Mouse (Mus musculus) spleen, postnatal 10 days (tissue): Measurements from ENCODE around the gene Ccdc121.
"Not testable (repeated sequence)": the region's sequence is repeated elsewhere in the genome, so short reads cannot be mapped to it uniquely, and the experiment has no call there.

Experiments
- DNase-seq, 2 experiments: peaks; one replicate each; pipeline ENCODE4 v3.0.0; 2021 to 2022; ENCODE audit warnings: low spot score in 2 of 2

The Ccdc121 gene

DNA sequence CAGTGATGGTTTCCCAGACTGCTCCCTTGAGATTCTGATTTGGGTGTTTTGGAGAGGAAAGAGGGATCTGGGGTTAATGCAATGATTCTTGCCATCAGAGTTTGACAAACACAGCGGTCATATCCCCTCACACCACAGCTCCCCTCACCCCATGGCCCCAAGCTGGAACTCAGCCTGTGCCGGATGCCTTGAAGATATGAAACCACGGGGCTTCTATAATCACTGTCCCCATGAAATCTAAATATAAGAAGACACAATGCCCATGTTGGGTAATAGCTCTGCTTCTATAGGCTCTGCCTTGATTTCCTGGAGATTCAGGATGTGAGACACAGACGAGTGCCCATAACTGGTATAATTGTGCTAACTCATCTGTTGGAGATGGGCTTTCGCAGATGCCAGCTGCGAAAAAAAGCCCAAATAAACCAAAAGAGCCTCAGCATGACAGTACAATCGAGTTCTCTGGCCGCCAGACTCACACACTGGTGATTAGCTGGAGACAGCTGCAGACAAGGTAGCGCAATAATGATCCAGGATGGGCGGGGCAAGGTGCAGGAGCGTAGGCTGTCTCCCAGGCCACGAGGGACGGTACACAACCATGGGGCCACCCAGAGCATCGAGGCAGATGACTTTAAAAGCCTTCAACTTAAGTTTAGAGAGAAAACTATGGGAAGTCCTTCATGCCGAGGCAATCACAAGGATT lies 1.3 kb upstream of the Ccdc121 start:
- DNase-seq, result no peak

DNA sequence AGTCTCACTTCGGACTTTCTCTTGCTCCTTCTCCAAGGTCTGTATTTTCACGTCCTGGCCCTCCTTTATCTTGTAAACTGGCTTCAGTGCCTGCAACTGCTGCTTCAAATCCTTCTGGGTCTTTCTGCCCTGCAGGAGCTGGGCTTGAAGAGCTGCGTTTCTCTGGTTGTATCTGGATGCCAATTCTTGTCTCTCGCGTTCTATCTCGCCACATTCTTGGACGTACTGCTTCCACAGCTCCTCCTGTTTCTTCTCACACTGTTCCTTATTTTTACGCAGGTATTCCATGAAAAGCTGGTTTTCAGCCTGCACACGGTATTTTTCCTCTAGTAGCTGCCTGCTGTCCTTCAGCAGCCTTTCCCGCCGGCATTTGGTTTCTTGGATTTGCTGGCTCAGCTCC lies 396 bp downstream of the Ccdc121 start:
- DNase-seq, result not testable (repeated sequence)

DNA sequence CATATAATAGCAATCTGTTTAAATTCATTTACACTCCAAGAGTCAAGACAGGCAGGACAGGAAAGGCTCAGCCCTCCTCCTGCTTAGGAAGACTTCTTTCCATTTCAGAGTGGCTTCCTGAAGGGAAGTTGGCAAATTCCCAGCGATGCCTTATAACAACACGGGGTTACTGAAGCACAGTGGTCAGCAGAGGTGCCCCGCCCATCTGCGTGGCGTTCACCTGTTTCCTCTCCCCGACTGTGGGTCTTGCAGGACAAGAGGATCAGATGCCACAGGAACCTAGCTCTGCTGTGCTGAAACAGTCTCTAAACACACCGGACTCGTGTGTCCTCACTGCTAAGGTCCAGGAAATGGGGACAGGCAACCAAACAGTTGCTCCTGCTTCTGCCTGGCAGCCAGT lies 5.9 kb downstream of the Ccdc121 start:
- no peak for DNase-seq

DNA sequence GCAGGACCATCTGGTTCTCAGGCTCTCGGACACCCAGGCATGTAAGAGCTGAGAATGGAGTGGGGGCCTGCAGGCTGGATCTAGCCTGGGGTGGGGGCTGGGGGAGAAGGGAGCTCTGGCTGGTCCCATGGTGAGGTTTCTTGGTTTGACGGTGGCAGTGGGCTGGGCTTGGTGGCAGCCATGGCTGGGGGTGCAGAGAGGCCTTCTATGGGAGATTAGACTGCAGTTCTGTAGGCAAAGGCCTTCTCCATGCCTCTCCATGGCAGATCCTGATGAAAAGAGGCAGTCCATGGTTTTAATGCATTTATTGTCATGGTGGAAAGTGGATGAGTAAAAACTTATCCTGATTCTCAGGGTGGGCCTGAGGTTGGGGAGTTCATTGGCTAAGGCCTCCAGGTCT lies 7.8 kb downstream of the Ccdc121 start:
- no peak for DNase-seq

DNA sequence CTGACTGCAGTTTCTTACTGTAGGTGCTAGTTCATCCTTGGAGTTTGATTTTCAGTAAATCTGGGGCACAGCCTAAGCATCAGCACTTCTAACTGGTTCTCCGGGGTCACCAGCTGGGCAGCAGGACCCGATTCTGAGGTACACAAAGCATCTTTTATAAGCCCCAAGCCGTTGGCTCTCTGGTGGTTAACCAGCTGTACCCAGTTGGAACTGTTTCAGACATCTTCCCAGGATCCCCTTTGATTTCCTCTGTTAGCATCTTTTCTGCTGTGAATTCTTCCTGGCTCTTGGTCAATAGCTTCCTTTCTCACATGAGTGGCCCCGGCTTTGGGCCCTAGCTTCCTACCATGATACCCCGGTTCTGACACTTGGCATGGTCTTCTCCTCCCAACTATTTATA lies 26.6 kb downstream of the Ccdc121 start:
- DNase-seq, result no peak

DNA sequence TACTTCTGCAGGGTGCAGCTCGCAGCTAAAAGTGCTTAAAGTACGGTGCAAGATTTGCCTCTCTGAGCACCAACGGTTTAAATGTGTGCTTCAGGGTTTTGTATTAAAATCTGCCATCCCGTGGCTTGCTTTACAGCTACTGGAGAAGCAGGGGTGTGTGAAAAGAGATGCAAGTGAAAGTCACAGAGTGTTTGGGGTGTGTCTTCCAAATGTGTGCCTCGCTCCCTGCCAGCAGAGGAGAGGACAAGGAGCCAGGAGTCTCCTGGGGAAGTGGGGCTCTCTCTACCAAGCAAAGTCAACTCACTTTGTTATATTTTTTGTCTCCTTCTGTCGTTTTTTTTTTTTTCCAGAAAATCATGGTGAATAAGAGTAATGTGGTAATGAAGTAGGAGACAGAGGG lies 34.7 kb downstream of the Ccdc121 start:
- DNase-seq, result no peak

DNA sequence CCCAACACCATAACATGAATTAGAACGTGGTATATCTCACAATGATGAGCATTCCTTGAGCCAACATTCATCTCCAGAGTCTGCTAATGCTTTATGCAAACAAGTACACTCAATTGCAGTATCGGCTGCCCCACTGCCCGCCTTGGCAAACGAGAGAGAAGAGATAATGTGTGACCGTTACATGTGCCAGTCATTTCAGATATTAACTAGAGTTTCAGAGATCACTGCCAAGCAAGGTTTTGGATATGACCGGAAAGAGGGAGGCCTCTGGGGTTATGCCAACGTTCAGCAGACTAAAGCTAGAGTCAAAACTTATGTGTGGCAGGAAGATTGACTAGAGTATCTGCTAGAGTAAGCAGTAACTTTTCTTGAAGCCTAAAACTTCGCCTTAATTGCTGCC lies 35.1 kb downstream of the Ccdc121 start:
- no peak for DNase-seq

DNA sequence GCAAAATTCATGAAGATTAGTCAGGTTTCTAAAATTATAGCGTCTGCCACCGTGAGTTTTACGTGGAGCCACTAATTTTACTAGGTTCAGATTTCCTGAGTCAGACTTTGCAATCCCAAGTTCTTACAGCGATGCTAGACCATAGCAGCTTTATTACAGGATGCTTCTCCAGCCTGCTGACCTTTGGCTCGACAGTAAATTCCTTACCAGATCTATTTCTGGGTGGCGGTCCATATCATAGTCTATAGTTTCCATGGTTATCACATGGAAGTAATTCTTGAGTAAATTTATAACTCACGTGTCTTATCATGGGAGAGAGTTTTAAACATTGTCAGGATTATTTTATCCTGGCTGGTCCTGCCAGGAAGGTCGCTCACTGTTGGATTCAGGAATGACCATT lies 41.8 kb downstream of the Ccdc121 start:
- DNase-seq, result no peak

DNA sequence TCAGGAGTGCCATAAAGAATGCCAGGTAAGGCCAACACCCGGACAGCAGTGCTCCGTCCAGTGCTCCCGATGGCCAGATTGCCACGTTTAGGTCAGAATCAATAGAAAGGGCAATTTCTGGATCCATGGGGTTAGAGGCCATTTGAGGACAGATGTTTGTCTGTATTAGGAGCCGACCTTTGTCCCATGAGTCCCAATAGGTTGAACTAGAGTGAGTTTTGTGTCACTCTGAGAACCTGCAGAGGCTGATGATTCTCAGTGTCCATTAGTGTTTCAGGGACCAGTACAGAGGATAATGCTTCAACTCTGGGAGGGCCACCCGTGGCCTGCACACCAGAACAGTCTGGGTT lies 44.0 kb downstream of the Ccdc121 start:
- no peak for DNase-seq

DNA sequence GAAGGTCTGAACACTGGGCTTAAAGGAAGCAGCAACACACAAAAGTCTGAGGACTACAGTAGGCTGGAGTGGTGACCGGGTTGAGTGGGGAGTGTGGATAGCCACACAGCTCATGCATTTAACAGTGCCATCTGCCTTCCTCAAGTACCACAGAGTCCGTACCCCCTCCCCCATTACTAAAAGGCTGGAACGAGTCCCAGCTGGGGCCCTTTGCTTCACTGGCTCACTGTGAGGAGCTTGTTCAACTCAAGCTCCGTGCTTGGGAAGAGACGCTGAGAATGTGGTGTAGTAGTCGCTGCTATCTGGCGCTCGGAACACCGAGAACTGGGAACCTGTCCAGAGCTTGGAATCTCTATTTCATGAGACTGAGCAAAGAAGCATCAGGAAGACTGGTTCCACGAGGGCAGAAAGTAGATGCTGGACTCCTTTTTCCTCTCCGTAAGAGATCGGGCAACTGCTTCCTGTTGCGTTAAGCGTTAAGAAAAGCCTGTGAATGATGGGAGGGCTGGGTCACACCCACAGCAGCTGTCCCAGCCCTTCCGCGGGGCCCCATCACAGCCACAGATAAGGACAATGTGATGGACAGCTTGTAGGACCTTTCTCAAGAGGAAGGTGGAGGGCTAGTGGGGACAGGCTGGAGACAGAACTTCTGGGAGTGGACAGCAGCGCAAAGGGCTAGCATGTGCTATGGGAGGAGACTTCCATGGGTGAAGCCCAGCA lies 44.5 kb downstream of the Ccdc121 start:
- DNase-seq, result no peak

DNA sequence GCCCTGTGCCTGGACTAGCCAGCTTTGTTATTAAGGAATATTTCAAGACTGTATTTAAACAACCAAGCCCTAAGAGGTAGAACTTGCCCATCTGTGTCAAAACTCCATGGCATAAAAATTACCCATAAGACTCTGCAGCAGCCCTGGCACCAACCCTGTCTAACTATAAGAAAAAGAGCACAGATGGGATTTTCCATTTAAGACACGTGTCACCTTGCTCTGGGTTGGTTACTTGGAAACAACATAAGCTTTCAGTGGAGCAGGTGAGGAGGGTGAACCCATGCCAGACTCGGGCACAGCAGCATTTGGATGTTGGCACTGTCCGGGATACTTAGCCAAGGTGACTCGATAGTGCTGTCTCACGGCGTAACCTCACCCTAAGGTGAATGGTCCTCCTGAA lies 45.2 kb downstream of the Ccdc121 start:
- DNase-seq, result no peak

DNA sequence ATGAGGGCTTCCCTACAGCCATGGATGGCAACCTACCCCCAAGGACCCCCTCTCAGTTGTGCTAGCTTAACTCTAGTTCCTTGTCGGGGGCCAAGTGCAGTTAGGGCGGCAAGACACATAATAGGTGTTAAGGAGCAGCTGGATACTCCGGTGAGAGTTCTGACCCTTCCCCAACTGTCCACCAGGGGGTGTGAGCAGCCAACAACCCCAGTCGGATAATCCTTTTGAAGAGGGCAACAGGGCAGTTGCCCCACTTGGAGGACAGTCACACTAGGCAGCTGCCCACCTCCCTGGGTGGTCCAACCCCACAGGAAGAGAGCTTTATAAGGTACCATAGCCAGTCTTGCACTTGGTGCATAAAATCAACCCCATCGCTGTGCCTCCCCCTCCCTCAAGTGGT lies 46.2 kb downstream of the Ccdc121 start:
- DNase-seq, result peak in 1 of 2 experiments; percentile 41

DNA sequence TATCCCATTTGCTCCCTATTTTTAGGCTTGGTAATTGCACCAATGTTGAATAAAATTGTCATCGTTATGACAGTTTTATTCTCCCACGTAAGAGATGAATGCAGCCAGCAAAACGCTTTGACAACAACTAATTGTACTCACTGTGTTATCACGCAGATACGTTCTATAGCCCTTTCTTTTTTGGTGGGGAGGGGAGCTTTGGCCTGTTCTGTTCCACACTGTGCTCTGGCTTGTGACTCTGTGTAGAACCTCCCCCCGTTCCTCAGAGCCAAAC lies 48.4 kb downstream of the Ccdc121 start:
- DNase-seq, result no peak

DNA sequence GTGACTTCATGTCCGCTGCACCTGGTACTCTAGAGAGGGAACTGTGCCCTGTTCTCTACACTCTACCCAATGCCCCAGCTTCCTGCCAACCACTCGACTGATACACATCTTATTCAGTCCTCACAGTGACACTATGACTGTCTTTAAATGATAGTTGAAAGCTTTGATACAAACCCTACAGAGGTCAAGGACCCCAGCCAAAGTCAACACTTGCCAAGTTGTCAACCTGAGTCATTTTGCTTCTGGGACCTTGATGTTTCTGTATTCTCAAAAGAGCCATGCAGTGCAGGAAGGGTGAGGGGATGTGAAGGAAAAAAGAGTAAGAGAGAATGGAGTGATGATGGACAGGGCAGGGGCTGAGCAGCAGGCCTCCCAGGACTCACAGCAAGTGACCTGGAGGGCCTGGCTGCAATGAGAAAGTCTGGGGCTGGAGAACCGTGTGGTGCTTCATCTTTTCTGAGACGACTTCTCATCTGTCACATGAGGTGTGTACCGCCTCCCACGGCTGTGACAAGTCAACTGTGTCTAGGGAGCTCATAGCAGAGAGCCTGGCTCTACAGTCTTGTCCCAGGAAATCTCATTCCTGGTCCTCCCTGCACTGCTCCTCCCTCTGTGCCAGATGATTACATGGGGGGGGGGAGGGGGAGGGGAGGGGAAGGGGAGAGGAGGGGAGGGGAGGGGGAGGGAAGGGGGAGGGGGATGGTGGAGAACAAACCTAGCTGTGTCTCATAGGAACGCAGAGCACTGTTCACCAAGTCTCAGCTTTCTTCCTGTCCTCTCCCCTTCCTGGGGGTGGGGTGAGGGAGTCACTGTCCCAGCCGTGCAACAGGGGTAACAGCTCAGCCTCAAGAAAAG lies 49.0 kb downstream of the Ccdc121 start:
- DNase-seq, result no peak

DNA sequence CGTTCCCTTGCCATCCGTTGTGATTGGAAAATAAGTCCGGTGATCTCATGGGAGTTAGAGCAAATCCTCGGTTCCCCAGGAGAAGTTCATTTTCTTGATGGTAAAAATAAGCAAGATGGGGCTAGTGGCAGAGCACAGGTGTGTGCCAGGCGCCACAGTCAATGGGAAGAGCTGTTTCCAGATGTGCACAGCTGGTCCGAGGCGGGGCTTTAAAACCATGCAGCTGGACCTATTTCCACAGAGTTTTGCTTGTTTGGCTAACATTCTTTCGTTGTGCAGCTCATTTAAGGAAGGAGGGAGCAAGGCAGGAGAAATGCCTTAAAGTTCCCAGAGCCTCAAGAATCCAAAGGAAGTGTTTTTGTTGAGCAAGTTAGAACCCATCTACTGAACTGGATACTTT lies 49.8 kb downstream of the Ccdc121 start:
- DNase-seq, result no peak

DNA sequence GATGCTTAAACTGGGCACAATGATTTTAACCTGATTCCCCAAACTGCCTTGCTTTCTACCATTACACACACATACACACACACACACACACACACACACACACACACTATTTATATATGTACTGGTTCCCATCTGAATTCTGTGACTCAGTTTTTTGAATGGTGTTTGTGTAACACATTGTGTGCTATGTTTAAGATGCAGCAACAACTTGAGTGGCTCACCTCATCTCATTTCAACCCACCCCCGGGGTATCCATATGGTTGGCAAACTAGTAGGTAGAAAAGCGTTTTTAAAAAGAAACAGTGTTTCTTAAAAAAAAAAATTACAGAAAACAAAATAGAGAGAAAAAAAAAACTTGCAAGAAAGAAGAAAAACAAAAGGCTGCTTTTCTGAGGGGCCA lies 51.0 kb downstream of the Ccdc121 start:
- DNase-seq, result no peak
